Mouse (Mus musculus) MEL (cell line): ENCODE measurements around the gene Dpep3. TPM values are rescaled to one million over a fixed set of nuclear protein-coding genes. Genes with fewer than 3 reads are reported as not detected.

Experiments used
- DNase-seq: peaks from one replicate; pipeline ENCODE4 v3.0.0; 2011; ENCODE audit warnings: low read depth, low spot score
- H3K27ac ChIP-seq: 2 replicates; pipeline ENCODE4 v1.5.1; 2012; ENCODE audit warnings: low read depth, mild to moderate bottlenecking, control low read depth, low read length, moderate library complexity; ENCODE audit not compliant: control insufficient read depth
- H3K27me3 ChIP-seq, 2 experiments: fragments of 150-350 bp in 1 of 2; sonication (generic) in 1 of 2; 2 replicates each; pipeline ENCODE4 v1.6.1; 2012; ENCODE audit warnings: low read length in 2 of 2, mild to moderate bottlenecking in 2 of 2, improper control_type of control experiment in 1 of 2, moderate library complexity in 1 of 2; ENCODE audit not compliant: insufficient read depth in 2 of 2, control insufficient read depth in 1 of 2
- H3K36me3 ChIP-seq, 2 experiments: 2 replicates each; pipeline ENCODE4 v1.6.1; 2012 to 2014; ENCODE audit warnings: low read length in 2 of 2, improper control_type of control experiment in 1 of 2, inconsistent platforms in 1 of 2, mild to moderate bottlenecking in 1 of 2; ENCODE audit not compliant: insufficient read depth in 2 of 2, control insufficient read depth in 1 of 2
- H3K4me1 ChIP-seq, 2 experiments: fragments of 150-350 bp in 1 of 2; sonication (generic) in 1 of 2; 2 replicates each; pipeline ENCODE4 v1.6.1; 2012; ENCODE audit warnings: low read length in 2 of 2, improper control_type of control experiment in 1 of 2, mild to moderate bottlenecking in 1 of 2; ENCODE audit not compliant: insufficient read depth in 2 of 2, control insufficient read depth in 1 of 2
- H3K4me3 ChIP-seq, 2 experiments: fragments of 150-350 bp in 1 of 2; sonication (generic) in 1 of 2; 2 replicates each; pipeline ENCODE4 v1.5.1; 2012; ENCODE audit warnings: low read depth in 2 of 2, low read length in 2 of 2, mild to moderate bottlenecking in 2 of 2, moderate library complexity in 2 of 2, control low read depth in 1 of 2, improper control_type of control experiment in 1 of 2; ENCODE audit not compliant: control insufficient read depth in 1 of 2, insufficient read depth in 1 of 2
- H3K79me2 ChIP-seq: 2 replicates; pipeline ENCODE4 v1.6.1; 2012; ENCODE audit warnings: mild to moderate bottlenecking, low read length, moderate library complexity; ENCODE audit not compliant: control insufficient read depth, poor library complexity, insufficient read depth
- H3K9ac ChIP-seq: 2 replicates; pipeline ENCODE4 v1.6.1; 2012; ENCODE audit warnings: low read depth, mild to moderate bottlenecking, control low read depth, low read length, moderate library complexity; ENCODE audit not compliant: control insufficient read depth, poor library complexity, severe bottlenecking
- H3K9me3 ChIP-seq: fragments of 150-350 bp; sonication (generic); replicated peaks from 2 replicates; pipeline ENCODE4 v1.6.1; 2012; ENCODE audit warnings: mild to moderate bottlenecking, low read length, improper control_type of control experiment, moderate library complexity; ENCODE audit not compliant: insufficient read depth
- BHLHE40 ChIP-seq: IDR thresholded peaks from 2 replicates; pipeline ENCODE4 v1.6.1; 2012; ENCODE audit warnings: low read depth, mild to moderate bottlenecking, inconsistent platforms, low read length, improper control_type of control experiment, borderline replicate concordance
- CHD1 ChIP-seq: IDR thresholded peaks from 2 replicates; pipeline ENCODE4 v1.6.1; 2012; ENCODE audit warnings: low read depth, mild to moderate bottlenecking, inconsistent platforms, low read length, improper control_type of control experiment
- CHD2 ChIP-seq: IDR thresholded peaks from 2 replicates; pipeline ENCODE4 v1.6.1; 2011; ENCODE audit warnings: low read length, improper control_type of control experiment
- CTCF ChIP-seq, 3 experiments: IDR thresholded peaks in 2 of 3; conservative IDR thresholded peaks in 1 of 3; 2 replicates each; pipeline ENCODE4 v1.5.1; 2011 to 2012; ENCODE audit warnings: low read length in 3 of 3, low read depth in 2 of 3, mild to moderate bottlenecking in 2 of 3, improper control_type of control experiment in 1 of 3, inconsistent platforms in 1 of 3, mixed read lengths in 1 of 3, moderate library complexity in 1 of 3; ENCODE audit not compliant: control insufficient read depth in 1 of 3, insufficient read depth in 1 of 3, poor library complexity in 1 of 3, severe bottlenecking in 1 of 3
- E2F4 ChIP-seq: IDR thresholded peaks from 2 replicates; pipeline ENCODE4 v1.6.1; 2011; ENCODE audit warnings: low read depth, low read length, improper control_type of control experiment, borderline replicate concordance
- ELF1 ChIP-seq: IDR thresholded peaks from 2 replicates; pipeline ENCODE4 v1.6.1; 2014; ENCODE audit warnings: low read depth, mild to moderate bottlenecking, inconsistent platforms, low read length, improper control_type of control experiment, moderate library complexity
- ETS1 ChIP-seq: IDR thresholded peaks from 2 replicates; pipeline ENCODE4 v1.6.1; 2012; ENCODE audit warnings: low read depth, mild to moderate bottlenecking, inconsistent platforms, low read length, improper control_type of control experiment, moderate library complexity
- GABPA ChIP-seq: IDR thresholded peaks from 2 replicates; pipeline ENCODE4 v1.6.1; 2012; ENCODE audit warnings: low read depth, mild to moderate bottlenecking, inconsistent platforms, low read length, improper control_type of control experiment, moderate library complexity
- GATA1 ChIP-seq: IDR thresholded peaks from 2 replicates; pipeline ENCODE4 v1.6.1; 2011; ENCODE audit warnings: low read depth, low read length, improper control_type of control experiment
- JUND ChIP-seq: IDR thresholded peaks from 2 replicates; pipeline ENCODE4 v1.6.1; 2011; ENCODE audit warnings: low read depth, mild to moderate bottlenecking, improper control_type of control experiment, low read length
- KAT2A ChIP-seq: conservative IDR thresholded peaks from 2 replicates; pipeline ENCODE4 v1.6.1; 2012; ENCODE audit warnings: low read depth, low read length, improper control_type of control experiment, inconsistent platforms
- MAFK ChIP-seq: IDR thresholded peaks from 2 replicates; pipeline ENCODE4 v1.6.1; 2011; ENCODE audit warnings: low read depth, mild to moderate bottlenecking, low read length, improper control_type of control experiment, borderline replicate concordance
- MAX ChIP-seq: IDR thresholded peaks from 2 replicates; pipeline ENCODE4 v1.6.1; 2011; ENCODE audit warnings: low read length, improper control_type of control experiment
- MAZ ChIP-seq: IDR thresholded peaks from 2 replicates; pipeline ENCODE4 v1.6.1; 2012; ENCODE audit warnings: low read depth, mild to moderate bottlenecking, inconsistent platforms, low read length, improper control_type of control experiment
- MEF2A ChIP-seq: IDR thresholded peaks from 2 replicates; pipeline ENCODE4 v1.6.1; 2014; ENCODE audit warnings: low read depth, mild to moderate bottlenecking, inconsistent platforms, low read length, improper control_type of control experiment; ENCODE audit not compliant: poor library complexity, insufficient replicate concordance, severe bottlenecking; ENCODE audit errors: extremely low read depth
- MXI1 ChIP-seq: IDR thresholded peaks from 2 replicates; pipeline ENCODE4 v1.6.1; 2011; ENCODE audit warnings: mild to moderate bottlenecking, low read depth, low read length, improper control_type of control experiment
- MYB ChIP-seq: IDR thresholded peaks from 2 replicates; pipeline ENCODE4 v1.6.1; 2011; ENCODE audit warnings: mild to moderate bottlenecking, low read depth, low read length, improper control_type of control experiment
- MYC ChIP-seq: IDR thresholded peaks from 2 replicates; pipeline ENCODE4 v1.6.1; 2011; ENCODE audit warnings: low read depth, mild to moderate bottlenecking, low read length, improper control_type of control experiment, moderate library complexity
- NELFE ChIP-seq: IDR thresholded peaks from 2 replicates; pipeline ENCODE4 v1.6.1; 2011; ENCODE audit warnings: low read depth, low read length, improper control_type of control experiment
- NRF1 ChIP-seq: IDR thresholded peaks from 2 replicates; pipeline ENCODE4 v1.6.1; 2014; ENCODE audit warnings: low read depth, mild to moderate bottlenecking, inconsistent platforms, low read length, improper control_type of control experiment, moderate library complexity; ENCODE audit not compliant: poor library complexity, insufficient read depth, severe bottlenecking
- POLR2A ChIP-seq, 2 experiments: IDR thresholded peaks; 2 replicates each; pipeline ENCODE4 v1.6.1; 2011 to 2012; ENCODE audit warnings: low read length in 2 of 2, mild to moderate bottlenecking in 2 of 2, control low read depth in 1 of 2, improper control_type of control experiment in 1 of 2, low read depth in 1 of 2, moderate library complexity in 1 of 2; ENCODE audit not compliant: control insufficient read depth in 1 of 2, insufficient read depth in 1 of 2, poor library complexity in 1 of 2
- POLR2AphosphoS2 ChIP-seq: IDR thresholded peaks from 2 replicates; pipeline ENCODE4 v1.6.1; 2011; ENCODE audit warnings: low read length, improper control_type of control experiment
- POLR2AphosphoS5 ChIP-seq: IDR thresholded peaks from 2 replicates; pipeline ENCODE4 v1.6.1; 2012; ENCODE audit warnings: low read depth, borderline replicate concordance, mild to moderate bottlenecking, inconsistent platforms, low read length, moderate library complexity, mixed read lengths
- RAD21 ChIP-seq: IDR thresholded peaks from 2 replicates; pipeline ENCODE4 v1.6.1; 2011; ENCODE audit warnings: mild to moderate bottlenecking, low read depth, low read length, improper control_type of control experiment
- RCOR1 ChIP-seq: IDR thresholded peaks from 2 replicates; pipeline ENCODE4 v1.6.1; 2012; ENCODE audit warnings: low read depth, mild to moderate bottlenecking, inconsistent platforms, low read length, improper control_type of control experiment
- SIN3A ChIP-seq: IDR thresholded peaks from 2 replicates; pipeline ENCODE4 v1.6.1; 2012; ENCODE audit warnings: low read length, improper control_type of control experiment, inconsistent platforms
- SMC3 ChIP-seq: IDR thresholded peaks from 2 replicates; pipeline ENCODE4 v1.6.1; 2011; ENCODE audit warnings: low read depth, low read length, improper control_type of control experiment
- TAL1 ChIP-seq: IDR thresholded peaks from 2 replicates; pipeline ENCODE4 v1.6.1; 2012; ENCODE audit warnings: mild to moderate bottlenecking, inconsistent platforms, low read length, moderate library complexity, mixed read lengths
- TBP ChIP-seq: IDR thresholded peaks from 2 replicates; pipeline ENCODE4 v1.8.0; 2011; ENCODE audit warnings: low read depth, low read length, improper control_type of control experiment
- TCF12 ChIP-seq: IDR thresholded peaks from 2 replicates; pipeline ENCODE4 v1.6.1; 2014; ENCODE audit warnings: low read depth, mild to moderate bottlenecking, inconsistent platforms, low read length, improper control_type of control experiment, moderate library complexity
- UBTF ChIP-seq: IDR thresholded peaks from 2 replicates; pipeline ENCODE4 v1.6.1; 2012; ENCODE audit warnings: low read depth, mild to moderate bottlenecking, inconsistent platforms, low read length, improper control_type of control experiment, moderate library complexity, borderline replicate concordance; ENCODE audit not compliant: insufficient read depth
- USF1 ChIP-seq: IDR thresholded peaks from 2 replicates; pipeline ENCODE4 v1.6.1; 2014; ENCODE audit warnings: low read depth, mild to moderate bottlenecking, inconsistent platforms, low read length, improper control_type of control experiment, moderate library complexity
- USF2 ChIP-seq, 2 experiments: IDR thresholded peaks; 2 replicates each; pipeline ENCODE4 v1.6.1; 2011 to 2012; ENCODE audit warnings: improper control_type of control experiment in 2 of 2, low read length in 2 of 2, borderline replicate concordance in 1 of 2, inconsistent platforms in 1 of 2, low read depth in 1 of 2, mild to moderate bottlenecking in 1 of 2; ENCODE audit not compliant: insufficient read depth in 1 of 2
- ZC3H11A ChIP-seq: IDR thresholded peaks from 2 replicates; pipeline ENCODE4 v1.6.1; 2012; ENCODE audit warnings: low read depth, mild to moderate bottlenecking, inconsistent platforms, low read length, improper control_type of control experiment
- ZKSCAN1 ChIP-seq: IDR thresholded peaks from 2 replicates; pipeline ENCODE4 v1.6.1; 2012; ENCODE audit warnings: low read depth, mild to moderate bottlenecking, inconsistent platforms, low read length, improper control_type of control experiment, moderate library complexity
- ZMIZ1 ChIP-seq: IDR thresholded peaks from 2 replicates; pipeline ENCODE4 v1.6.1; 2012; ENCODE audit warnings: low read depth, mild to moderate bottlenecking, inconsistent platforms, low read length, improper control_type of control experiment, moderate library complexity
- ZNF384 ChIP-seq: IDR thresholded peaks from 2 replicates; pipeline ENCODE4 v1.6.1; 2012; ENCODE audit warnings: low read depth, mild to moderate bottlenecking, inconsistent platforms, low read length, improper control_type of control experiment
- polyA plus RNA-seq, 2 experiments: library from polyadenylated mRNA; stranded (reverse) in 1 of 2; unstranded in 1 of 2; fragments of >175 nt in 1 of 2; fragments of >200 nt in 1 of 2; gene quantifications; 2 replicates each; pipeline versions ENCODE4 v1.2.1 to v1.2.4; 2012; ENCODE audit warnings: low replicate concordance in 2 of 2, low read depth in 1 of 2; ENCODE audit not compliant: insufficient read length in 2 of 2, insufficient read depth in 1 of 2, missing spikeins in 1 of 2
- total RNA-seq: library from RNA; depleted of rRNA; stranded (reverse); fragments of 300-350 nt; gene quantifications from 2 replicates; pipeline ENCODE4 v1.2.3, GENCODE M21; 2012

The Dpep3 gene
- total and polyA plus RNA-seq, 3 experiments: 0.11 TPM; not detected in 2

DNA sequence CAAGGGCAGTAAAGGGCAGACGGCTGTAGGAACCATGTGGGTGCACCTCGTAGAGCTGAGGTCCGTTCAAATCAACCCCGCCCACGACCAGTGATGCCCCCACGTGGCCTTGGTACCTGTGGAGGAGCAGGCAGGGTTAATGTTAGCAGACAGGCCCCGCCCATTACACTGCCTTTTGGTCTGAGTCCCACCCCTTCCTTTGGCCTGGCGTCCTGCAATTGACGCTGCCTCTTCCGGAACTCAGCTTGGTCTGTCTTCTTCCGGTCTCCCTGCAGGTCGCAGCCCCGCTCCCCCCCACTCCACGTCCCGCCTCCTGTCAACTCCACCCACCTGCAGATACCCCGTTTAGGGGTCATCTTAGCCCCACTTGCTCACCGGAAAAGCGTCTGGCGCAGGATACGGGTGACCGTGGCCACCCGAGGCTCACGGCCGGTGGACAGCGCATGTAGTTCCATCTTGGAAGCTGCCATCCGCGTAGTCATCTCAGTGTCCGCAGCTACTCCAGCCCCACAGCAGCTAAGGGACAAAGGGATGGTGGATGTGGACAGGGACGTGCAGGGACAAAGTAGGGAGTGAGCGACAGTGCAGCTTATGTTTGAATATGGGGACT, 42.3 kb downstream of the Dpep3 start:
- Histone ChIP-seq H3K79me2 (peaks cover 10% of the 10 kb centered on the region), H3K4me3 (peak overlapping the region; percentile 67 to 85), H3K9me3 (no peaks in the 10 kb centered on the region), H3K27me3 (no peaks in the 10 kb centered on the region), H3K36me3 (peaks cover 0 to 13% of the 10 kb centered on the region in 2 experiments; a peak in 2 of 4 replicates), H3K4me1 (peaks cover 4 to 14% of the 10 kb centered on the region in 2 experiments; a peak in 3 of 4 replicates), H3K27ac (peak overlapping the region; percentile 90), H3K9ac (peak overlapping the region; percentile 91)
- DNase-seq: peak; percentile 96
- TF ChIP-seq POLR2A (IDR thresholded peaks at IDR 0.05; ENCODE audit: control insufficient read depth in 1 of 2, insufficient read depth in 1 of 2, low read depth in 1 of 2, low read length in 2 of 2, poor library complexity in 1 of 2): peak; percentile 66 to 82; a peak in 3 of 4 replicates
- no peak for TF ChIP-seq RCOR1
- peak; percentile 46; the same call in 1 of the 2 replicates for TF ChIP-seq ETS1
- peak; percentile 13; the same call in 1 of the 2 replicates for TF ChIP-seq SIN3A
- TF ChIP-seq POLR2AphosphoS5: no peak
- TF ChIP-seq MAFK: no peak
- no peak for TF ChIP-seq MEF2A
- TF ChIP-seq CHD2: no peak
- no peak for TF ChIP-seq USF2 (IDR thresholded peaks at IDR 0.05; ENCODE audit: borderline replicate concordance in 1 of 2, insufficient read depth in 1 of 2, low read depth in 1 of 2, low read length in 2 of 2)
- TF ChIP-seq MXI1: peak; percentile 85
- TF ChIP-seq UBTF: no peak
- no peak for TF ChIP-seq ZNF384
- no peak for TF ChIP-seq E2F4
- no peak for TF ChIP-seq ZC3H11A
- 0 out of 2 replicates have a peak, but pooled peaks have one; percentile 18 for TF ChIP-seq POLR2AphosphoS2
- no peak for TF ChIP-seq BHLHE40
- TF ChIP-seq TCF12: peak; percentile 59
- no peak for TF ChIP-seq RAD21
- no peak for TF ChIP-seq SMC3
- no peak for TF ChIP-seq CHD1
- TF ChIP-seq JUND: no peak
- no peak for TF ChIP-seq ZKSCAN1
- no peak; the same call in 1 of the 2 replicates for TF ChIP-seq KAT2A
- no peak for TF ChIP-seq TAL1
- peak; percentile 92 for TF ChIP-seq ELF1
- peak; percentile 63 for TF ChIP-seq NELFE
- TF ChIP-seq USF1: peak; percentile 77
- no peak for TF ChIP-seq GATA1
- TF ChIP-seq TBP: peak; percentile 77
- TF ChIP-seq MAX: peak; percentile 94
- TF ChIP-seq ZMIZ1: no peak; the same call in 1 of the 2 replicates
- TF ChIP-seq CTCF (IDR thresholded peaks at IDR 0.05 in 2 of 3, conservative IDR thresholded peaks at IDR 0.05 in 1 of 3; ENCODE audit: control insufficient read depth in 1 of 3, insufficient read depth in 1 of 3, low read depth in 2 of 3, low read length in 3 of 3, poor library complexity in 1 of 3, severe bottlenecking in 1 of 3): no peak
- no peak for TF ChIP-seq MYB
- TF ChIP-seq NRF1: no peak
- no peak for TF ChIP-seq MAZ
- TF ChIP-seq GABPA: no peak
- TF ChIP-seq MYC: peak; percentile 97
